Comparison of ENCODE assay signal across 26 mouse cellular contexts in genomic region chr11:87570743-87571142, GRCm38 (mm10). TPM values are rescaled to one million over a fixed set of nuclear protein-coding genes. Genes with fewer than 3 reads are reported as not detected.
DNase-seq lines count a peak whose midpoint lies in the region; ATAC-seq lines count a peak whose summit lies in the region.
"Had no signal": no experiment of that assay in that cellular context is flagged by ENCODE, and none has a peak within 500 bp of the region (broad histone marks: within the 10 kb centered on the region; RNA-seq: fewer than 3 reads in every experiment).

No protein-coding gene starts in this region.

- no peak for ATAC-seq in embryonic facial prominence, embryonic 13.5 days (ENCODE audit: insufficient number of reproducible peaks, insufficient read depth, low FRiP score, low TSS enrichment, low read depth)
- ATAC-seq in heart, embryonic 13.5 days (ENCODE audit: extremely low read depth, insufficient number of reproducible peaks, low FRiP score, low TSS enrichment): no peak
- ATAC-seq in limb, embryonic 13.5 days (ENCODE audit: low FRiP score, low read depth): 0 out of 2 replicates have a peak, but pooled peaks have one; percentile 44
- ATAC-seq in activated CD4-positive, CD25-positive, alpha-beta regulatory T cell, adult 4 months: no peak
- ATAC-seq: intestine, embryonic 15.5 days; midbrain, embryonic 16.5 days had no signal

- H3K4me1 ChIP-seq in embryonic facial prominence, embryonic 13.5 days: peaks cover 13% of the 10 kb centered on the region; the same call in 1 of the 2 replicates
- peaks cover 41% of the 10 kb centered on the region for H3K4me1 ChIP-seq in embryonic facial prominence, embryonic 10.5 days
- peaks cover 47% of the 10 kb centered on the region for H3K4me1 ChIP-seq in heart, embryonic 13.5 days
- no peaks in the 10 kb centered on the region for H3K4me1 ChIP-seq in limb, embryonic 13.5 days
- H3K4me1 ChIP-seq in limb, embryonic 10.5 days: no peaks in the 10 kb centered on the region
- H3K4me1 ChIP-seq: hindbrain, embryonic 15.5 days had no signal

- no peak overlapping the region for H3K9ac ChIP-seq in embryonic facial prominence, embryonic 13.5 days
- no peak overlapping the region for H3K9ac ChIP-seq in heart, embryonic 13.5 days
- no peak overlapping the region for H3K9ac ChIP-seq in limb, embryonic 13.5 days
- H3K9ac ChIP-seq: hindbrain, embryonic 15.5 days; intestine, embryonic 15.5 days; liver, embryonic 13.5 days; lung, embryonic 15.5 days had no signal

- no peak overlapping the region for H3K4me2 ChIP-seq in embryonic facial prominence, embryonic 13.5 days
- H3K4me2 ChIP-seq in heart, embryonic 13.5 days: peak overlapping the region; percentile 13
- H3K4me2 ChIP-seq in limb, embryonic 13.5 days (replicated peaks): no peak overlapping the region
- H3K4me2 ChIP-seq: hindbrain, embryonic 15.5 days; intestine, embryonic 15.5 days; liver, embryonic 13.5 days; lung, embryonic 15.5 days had no signal

- no peaks in the 10 kb centered on the region for H3K36me3 ChIP-seq in embryonic facial prominence, embryonic 13.5 days
- H3K36me3 ChIP-seq in embryonic facial prominence, embryonic 10.5 days (replicated peaks): no peaks in the 10 kb centered on the region
- no peaks in the 10 kb centered on the region for H3K36me3 ChIP-seq in heart, embryonic 13.5 days
- no peaks in the 10 kb centered on the region for H3K36me3 ChIP-seq in limb, embryonic 13.5 days
- H3K36me3 ChIP-seq in limb, embryonic 10.5 days: no peaks in the 10 kb centered on the region
- H3K36me3 ChIP-seq: hindbrain, embryonic 15.5 days; intestine, embryonic 15.5 days; liver, embryonic 13.5 days; lung, embryonic 15.5 days had no signal

- DNase-seq in embryonic facial prominence, embryonic 10.5 days (ENCODE audit: low spot score): no peak
- no peak for DNase-seq in heart, adult 8-10 months (ENCODE audit: low spot score)
- DNase-seq in limb, embryonic 10.5 days (ENCODE audit: low spot score): no peak
- DNase-seq in thymus, postnatal 25 days: no peak
- DNase-seq: adrenal gland, postnatal 25 days; cerebellum, adult 11-12 months; cerebellum, postnatal 25 days; embryo, embryonic 11 days; kidney, postnatal 10 days; left cerebral cortex, postnatal 4 days; liver, embryonic 13.5 days; lung, postnatal 4 days; right cerebral cortex, postnatal 4 days had no signal

- 58% methylated on average over 5 of the region's 5 CpGs for WGBS in embryonic facial prominence, embryonic 13.5 days
- 59% methylated on average over 5 of the region's 5 CpGs for WGBS in embryonic facial prominence, embryonic 10.5 days
- WGBS in heart, embryonic 13.5 days: 10% methylated on average over 5 of the region's 5 CpGs
- WGBS in limb, embryonic 13.5 days: 79% methylated on average over 5 of the region's 5 CpGs
- 83% methylated on average over 5 of the region's 5 CpGs for WGBS in limb, embryonic 10.5 days

- H3K9me3 ChIP-seq in embryonic facial prominence, embryonic 13.5 days: no peaks in the 10 kb centered on the region
- no peaks in the 10 kb centered on the region for H3K9me3 ChIP-seq in embryonic facial prominence, embryonic 10.5 days
- no peaks in the 10 kb centered on the region for H3K9me3 ChIP-seq in heart, embryonic 13.5 days
- H3K9me3 ChIP-seq in limb, embryonic 13.5 days: no peaks in the 10 kb centered on the region
- no peaks in the 10 kb centered on the region for H3K9me3 ChIP-seq in limb, embryonic 10.5 days (replicated peaks)
- H3K9me3 ChIP-seq: hindbrain, embryonic 15.5 days; intestine, embryonic 15.5 days; liver, embryonic 13.5 days; lung, embryonic 15.5 days had no signal

- H3K4me3 ChIP-seq in embryonic facial prominence, embryonic 13.5 days: no peak overlapping the region
- no peak overlapping the region for H3K4me3 ChIP-seq in embryonic facial prominence, embryonic 10.5 days
- H3K4me3 ChIP-seq in heart, embryonic 13.5 days: no peak overlapping the region
- H3K4me3 ChIP-seq in limb, embryonic 13.5 days: no peak overlapping the region
- H3K4me3 ChIP-seq in limb, embryonic 10.5 days: no peak overlapping the region
- H3K4me3 ChIP-seq: hindbrain, embryonic 15.5 days; intestine, embryonic 15.5 days; layer of hippocampus, adult 2 months; liver, embryonic 13.5 days; lung, embryonic 15.5 days had no signal

- 0 out of 2 replicates have a peak overlapping the region, but pooled peaks have one; percentile 12 for H3K27ac ChIP-seq in embryonic facial prominence, embryonic 13.5 days
- H3K27ac ChIP-seq in embryonic facial prominence, embryonic 10.5 days (replicated peaks): no peak overlapping the region
- peak overlapping the region; percentile 58 for H3K27ac ChIP-seq in heart, embryonic 13.5 days (replicated peaks)
- H3K27ac ChIP-seq in limb, embryonic 13.5 days: no peak overlapping the region
- no peak overlapping the region for H3K27ac ChIP-seq in limb, embryonic 10.5 days
- H3K27ac ChIP-seq: hindbrain, embryonic 15.5 days; intestine, embryonic 15.5 days; lung, embryonic 15.5 days had no signal

- H3K27me3 ChIP-seq in embryonic facial prominence, embryonic 13.5 days: no peaks in the 10 kb centered on the region
- H3K27me3 ChIP-seq in embryonic facial prominence, embryonic 10.5 days (replicated peaks; ENCODE audit: low read depth, poor library complexity, severe bottlenecking): no peaks in the 10 kb centered on the region
- H3K27me3 ChIP-seq in heart, embryonic 13.5 days (replicated peaks): no peaks in the 10 kb centered on the region
- no peaks in the 10 kb centered on the region for H3K27me3 ChIP-seq in limb, embryonic 13.5 days
- no peaks in the 10 kb centered on the region for H3K27me3 ChIP-seq in limb, embryonic 10.5 days (ENCODE audit: low read depth, poor library complexity, severe bottlenecking)
- H3K27me3 ChIP-seq: hindbrain, embryonic 15.5 days; intestine, embryonic 15.5 days; lung, embryonic 15.5 days had no signal

RNA-seq across cellular contexts. Expression of gene Sept4, which starts 2.0 kb away (rescaled TPM):
- polyA plus RNA-seq in embryonic facial prominence, embryonic 13.5 days (2015; fragmentation: Nextera tagmentation; extraction: Ambion mirVana): 10.6 and 11.3 TPM in 2 replicates
- polyA plus RNA-seq in embryonic facial prominence, embryonic 10.5 days (2016; fragmentation: Nextera tagmentation; extraction: Ambion mirVana): 4.1 and 6.1 TPM in 2 replicates
- polyA plus RNA-seq in heart, embryonic 13.5 days (2015; fragmentation: Nextera tagmentation; extraction: Ambion mirVana): 15.3 and 18.5 TPM in 2 replicates
- 10 to 100 TPM; 36.5 to 54.5 (median 37.7) TPM for total RNA-seq in heart, adult 8-10 months (2022)
- polyA plus RNA-seq in limb, embryonic 13.5 days (2015; fragmentation: Nextera tagmentation; extraction: Ambion mirVana): 21.2 and 23.3 TPM in 2 replicates
- polyA plus RNA-seq in limb, embryonic 10.5 days (2016; fragmentation: Nextera tagmentation; extraction: Ambion mirVana): 4.8 and 6.0 TPM in 2 replicates
- 1 to 10 TPM in 1 of 2 experiments, under 1 TPM in 1; 0.49 to 2.5 TPM for polyA plus RNA-seq in activated CD4-positive, CD25-positive, alpha-beta regulatory T cell, adult 4 months (2017; shearing (Covaris generic))

RNA-seq across cellular contexts. Expression of gene Gm11492, which starts 4.3 kb away (rescaled TPM):
- not detected in 2 replicates for polyA plus RNA-seq in embryonic facial prominence, embryonic 13.5 days (2015; fragmentation: Nextera tagmentation; extraction: Ambion mirVana)
- not detected in 2 replicates for polyA plus RNA-seq in embryonic facial prominence, embryonic 10.5 days (2016; fragmentation: Nextera tagmentation; extraction: Ambion mirVana)
- polyA plus RNA-seq in heart, embryonic 13.5 days (2015; fragmentation: Nextera tagmentation; extraction: Ambion mirVana): not detected in 2 replicates
- total RNA-seq in heart, adult 8-10 months (2022): not detected
- polyA plus RNA-seq in limb, embryonic 13.5 days (2015; fragmentation: Nextera tagmentation; extraction: Ambion mirVana): not detected in 2 replicates
- not detected in 2 replicates for polyA plus RNA-seq in limb, embryonic 10.5 days (2016; fragmentation: Nextera tagmentation; extraction: Ambion mirVana)
- polyA plus RNA-seq in activated CD4-positive, CD25-positive, alpha-beta regulatory T cell, adult 4 months (2017; shearing (Covaris generic)): not detected
- total RNA-seq: adrenal gland, postnatal 25 days; gastrocnemius, adult 18-20 months; granulocyte monocyte progenitor cell, adult 5-6 weeks; layer of hippocampus, adult 2 months; left cerebral cortex, postnatal 4 days; neutrophil, adult 5-6 weeks had no signal
- polyA plus RNA-seq: forebrain, embryonic 11.5 days; hindbrain, embryonic 15.5 days; intestine, embryonic 15.5 days; liver, embryonic 13.5 days; lung, embryonic 15.5 days; midbrain, embryonic 16.5 days had no signal

RNA-seq across cellular contexts. Expression of gene Mtmr4, which starts 21.2 kb away (rescaled TPM):
- 31.9 and 35.2 TPM in 2 replicates for polyA plus RNA-seq in embryonic facial prominence, embryonic 13.5 days (2015; fragmentation: Nextera tagmentation; extraction: Ambion mirVana)
- 71.1 and 79.2 TPM in 2 replicates for polyA plus RNA-seq in embryonic facial prominence, embryonic 10.5 days (2016; fragmentation: Nextera tagmentation; extraction: Ambion mirVana)
- polyA plus RNA-seq in heart, embryonic 13.5 days (2015; fragmentation: Nextera tagmentation; extraction: Ambion mirVana): 14.1 and 14.7 TPM in 2 replicates
- total RNA-seq in heart, adult 8-10 months (2022): 10 to 100 TPM; 20.6 to 25.1 (median 23.0) TPM
- polyA plus RNA-seq in limb, embryonic 13.5 days (2015; fragmentation: Nextera tagmentation; extraction: Ambion mirVana): 31.1 and 38.9 TPM in 2 replicates
- 68.3 and 69.0 TPM in 2 replicates for polyA plus RNA-seq in limb, embryonic 10.5 days (2016; fragmentation: Nextera tagmentation; extraction: Ambion mirVana)
- 10 to 100 TPM; 10.2 to 11.1 TPM for polyA plus RNA-seq in activated CD4-positive, CD25-positive, alpha-beta regulatory T cell, adult 4 months (2017; shearing (Covaris generic))

RNA-seq across cellular contexts. Expression of gene Hsf5, which starts 46.2 kb away (rescaled TPM):
- 0.23 and 0.25 TPM in 2 replicates for polyA plus RNA-seq in embryonic facial prominence, embryonic 13.5 days (2015; fragmentation: Nextera tagmentation; extraction: Ambion mirVana)
- polyA plus RNA-seq in embryonic facial prominence, embryonic 10.5 days (2016; fragmentation: Nextera tagmentation; extraction: Ambion mirVana): 0.27 and 0.41 TPM in 2 replicates
- 0.05 and 0.13 TPM in 2 replicates for polyA plus RNA-seq in heart, embryonic 13.5 days (2015; fragmentation: Nextera tagmentation; extraction: Ambion mirVana)
- under 1 TPM in 2 of 4 experiments, not detected in 2; 0.05 to 0.06 TPM for total RNA-seq in heart, adult 8-10 months (2022)
- polyA plus RNA-seq in limb, embryonic 13.5 days (2015; fragmentation: Nextera tagmentation; extraction: Ambion mirVana): 0.29 and 0.42 TPM in 2 replicates
- 0.26 and 0.34 TPM in 2 replicates for polyA plus RNA-seq in limb, embryonic 10.5 days (2016; fragmentation: Nextera tagmentation; extraction: Ambion mirVana)
- under 1 TPM in 1 of 2 experiments, not detected in 1; 0.11 TPM for polyA plus RNA-seq in activated CD4-positive, CD25-positive, alpha-beta regulatory T cell, adult 4 months (2017; shearing (Covaris generic))
- total RNA-seq: gastrocnemius, adult 18-20 months; granulocyte monocyte progenitor cell, adult 5-6 weeks; neutrophil, adult 5-6 weeks had no signal

Comparison
In these comparisons a context has a peak if more than half of its experiments do, and no peak if none do; other contexts are left out.
1. H3K27ac ChIP-seq: peak in embryonic facial prominence, embryonic 13.5 days (single experiment) and heart, embryonic 13.5 days (single experiment); none in embryonic facial prominence, embryonic 10.5 days (single experiment), limb, embryonic 13.5 days (single experiment) and limb, embryonic 10.5 days (single experiment).